Mouse (Mus musculus): ENCODE results near the gene Flot1.

Flot1 gene

GRCm38 (mm10) chr17:35822964-35823937, at the start of gene Flot1:
Gene Flot1, plus strand, starts transcription at chr17:35823230.
- DNase-seq (ENCODE audit: low spot score in 2 of 2), result peak in 1 of 2 experiments; percentile 84

DNA sequence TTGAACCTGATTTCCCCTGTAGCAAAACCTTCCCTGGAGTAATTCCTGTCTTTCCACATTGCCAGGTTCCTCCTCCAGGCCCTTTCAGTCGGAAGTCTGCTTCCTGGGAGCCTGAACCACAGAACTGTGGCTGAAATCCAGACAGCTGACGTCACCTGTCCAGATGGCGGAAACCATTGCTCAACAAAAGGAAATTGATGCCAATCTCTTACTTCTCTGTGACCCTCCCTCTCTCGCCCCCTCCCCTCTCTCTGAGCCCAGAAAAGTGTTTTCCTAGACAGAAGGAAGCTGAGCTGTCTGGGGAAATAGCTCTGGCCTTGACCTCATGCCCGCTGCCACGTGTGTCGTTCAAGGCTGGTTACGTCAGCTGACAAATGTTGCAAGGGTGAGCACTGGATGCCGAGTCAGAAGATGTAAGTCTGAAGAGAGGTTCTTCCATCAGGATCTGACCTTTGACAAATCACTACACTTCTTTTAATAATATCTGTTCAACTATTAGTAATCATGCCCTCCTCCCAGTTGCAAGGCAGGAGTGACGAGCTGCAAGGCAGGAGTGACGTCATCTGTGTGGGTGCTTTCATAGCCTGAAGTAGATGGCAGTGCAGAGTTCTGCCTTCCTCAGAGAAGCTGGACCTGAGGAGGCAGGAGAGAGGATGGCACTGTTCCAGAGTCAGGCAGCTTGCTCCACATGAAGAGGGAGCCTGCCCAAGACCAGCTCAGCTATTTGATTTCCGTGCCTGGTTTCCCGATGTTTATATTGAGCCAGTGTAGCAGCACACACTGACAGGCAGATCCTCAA, 46.0 kb upstream of the Flot1 start:
- DNase-seq (ENCODE audit: low spot score in 2 of 2), result peak; percentile 55 to 84

- no peak for DNase-seq (ENCODE audit: low spot score in 2 of 2)
These were observed 44.1 kb upstream of the Flot1 start for GRCm38 (mm10) chr17:35778965-35779364.

- DNase-seq (ENCODE audit: low spot score in 2 of 2), result no peak
These were observed 43.4 kb upstream of the Flot1 start for GRCm38 (mm10) chr17:35779466-35780205.

- no peak for DNase-seq (ENCODE audit: low spot score in 2 of 2)
These were observed 42.7 kb upstream of the Flot1 start for GRCm38 (mm10) chr17:35780362-35780761.

- DNase-seq (ENCODE audit: low spot score in 2 of 2), result no peak
These were observed 40.6 kb upstream of the Flot1 start for GRCm38 (mm10) chr17:35782398-35782797.

DNA sequence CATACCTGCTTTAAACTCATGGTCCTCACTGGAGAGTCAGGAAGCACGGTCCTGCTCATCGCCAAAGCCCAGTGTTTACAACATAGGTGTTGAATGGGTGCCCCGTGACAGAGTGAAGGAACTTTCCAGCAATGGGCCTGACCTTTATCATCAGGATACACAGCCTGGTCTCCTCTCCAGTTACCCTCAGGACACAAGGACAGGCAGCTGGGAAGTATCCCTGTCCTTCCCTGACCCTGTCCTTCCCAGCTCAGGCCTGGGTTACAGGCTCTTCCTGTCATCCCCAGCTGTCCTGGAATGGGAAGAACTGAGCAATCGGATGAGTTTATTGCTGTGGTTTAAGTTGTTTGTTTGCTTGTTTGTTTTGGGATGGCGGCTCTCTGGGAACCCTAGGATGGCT, 40.1 kb upstream of the Flot1 start:
- no peak for DNase-seq (ENCODE audit: low spot score in 2 of 2)

DNA sequence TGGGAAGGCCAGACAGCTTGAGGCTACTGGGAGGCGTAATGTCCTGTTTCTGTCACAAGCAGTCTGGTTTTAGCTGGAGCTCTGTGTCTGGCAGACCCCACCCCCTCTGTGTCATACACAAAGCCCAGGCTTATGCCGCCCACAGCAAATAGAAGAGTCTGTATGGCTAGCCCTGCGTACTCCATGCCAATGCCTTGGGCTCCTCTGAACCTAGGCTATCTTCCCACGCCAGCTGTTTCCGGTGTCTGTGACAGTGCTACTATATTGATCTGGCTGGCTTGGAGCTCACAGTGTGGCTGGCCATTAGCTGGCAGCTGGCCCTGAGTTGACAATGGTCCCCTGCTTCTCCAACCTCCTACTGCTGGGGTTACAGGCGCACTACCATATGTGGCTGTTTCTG, 39.1 kb upstream of the Flot1 start:
- DNase-seq (ENCODE audit: low spot score in 2 of 2), result peak in 1 of 2 experiments; percentile 22

GRCm38 (mm10) chr17:35785140-35785539, 37.9 kb upstream of the Flot1 start:
- no peak for DNase-seq (ENCODE audit: low spot score in 2 of 2)

- DNase-seq (ENCODE audit: low spot score in 2 of 2), result no peak
These were observed 35.5 kb upstream of the Flot1 start for GRCm38 (mm10) chr17:35787493-35787892.

- DNase-seq (ENCODE audit: low spot score in 2 of 2), result no peak
These were observed 35.0 kb upstream of the Flot1 start for GRCm38 (mm10) chr17:35788025-35788424.

- no peak for DNase-seq (ENCODE audit: low spot score in 2 of 2)
These were observed 32.1 kb upstream of the Flot1 start for GRCm38 (mm10) chr17:35790933-35791332.

GRCm38 (mm10) chr17:35792837-35793236, 30.2 kb upstream of the Flot1 start:
- no peak for DNase-seq (ENCODE audit: low spot score in 2 of 2)

DNA sequence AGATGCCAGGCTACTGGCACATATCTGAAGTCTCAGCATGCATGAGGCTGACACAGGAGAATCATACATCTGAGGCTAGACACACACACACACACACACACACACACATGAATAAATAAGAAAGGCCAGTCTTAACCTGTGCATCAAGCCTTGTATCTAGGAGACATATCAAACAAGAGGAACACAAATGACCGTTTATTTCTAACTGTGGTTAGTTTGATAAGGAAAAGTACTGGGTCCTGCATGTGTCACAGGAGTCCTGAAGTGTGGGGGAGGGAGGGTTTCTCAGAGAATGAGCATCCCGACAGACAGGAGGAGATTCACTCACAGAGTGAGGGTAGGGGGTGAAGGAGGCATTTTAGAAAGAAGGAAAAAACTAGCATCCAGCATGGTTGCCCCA, 27.9 kb upstream of the Flot1 start:
- no peak for DNase-seq (ENCODE audit: low spot score in 2 of 2)

- DNase-seq (ENCODE audit: low spot score in 2 of 2), result no peak
These were observed 27.4 kb upstream of the Flot1 start for GRCm38 (mm10) chr17:35795656-35796055.

DNA sequence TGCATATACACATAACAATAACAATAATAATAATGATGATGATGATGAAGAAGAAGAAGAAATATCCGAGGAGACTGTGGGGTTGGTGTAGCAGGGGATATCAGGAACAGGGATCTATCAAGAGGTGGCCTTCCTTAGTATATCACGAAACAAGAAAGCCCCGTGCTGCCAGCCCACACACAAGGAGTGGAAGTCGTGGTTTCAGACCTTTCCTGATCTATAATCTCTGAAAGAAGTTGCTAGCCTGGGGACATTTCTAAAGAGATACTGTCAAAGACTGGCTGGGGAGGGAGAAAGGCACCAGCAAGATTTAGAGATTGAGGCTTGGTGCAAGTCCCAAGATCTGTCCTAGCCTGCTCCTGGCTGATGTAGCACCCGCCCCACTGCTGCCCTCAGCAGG, 26.2 kb upstream of the Flot1 start:
- DNase-seq (ENCODE audit: low spot score in 2 of 2), result no peak

- no peak for DNase-seq (ENCODE audit: low spot score in 2 of 2)
These were observed 22.1 kb upstream of the Flot1 start for GRCm38 (mm10) chr17:35800905-35801304.

DNA sequence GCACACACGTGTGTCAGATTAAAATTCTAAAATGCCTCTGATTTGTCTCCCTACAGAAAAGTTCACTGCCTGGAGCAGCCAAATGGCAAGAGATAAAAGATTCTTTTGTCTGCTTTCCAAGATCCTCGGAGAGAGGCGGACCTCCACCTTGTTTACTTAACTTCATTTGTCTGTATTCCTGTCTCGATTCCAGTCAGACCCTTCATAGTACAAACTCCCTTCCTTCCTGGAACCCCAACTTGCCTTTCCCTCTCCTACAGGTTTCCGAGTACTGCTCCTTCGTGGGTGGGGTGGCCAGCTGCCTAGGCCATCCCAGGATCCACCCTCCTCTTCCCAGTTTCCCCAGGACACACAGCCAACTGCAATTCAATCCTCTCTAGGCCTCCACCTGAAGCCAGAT, 20.0 kb upstream of the Flot1 start:
- DNase-seq (ENCODE audit: low spot score in 2 of 2), result no peak

DNA sequence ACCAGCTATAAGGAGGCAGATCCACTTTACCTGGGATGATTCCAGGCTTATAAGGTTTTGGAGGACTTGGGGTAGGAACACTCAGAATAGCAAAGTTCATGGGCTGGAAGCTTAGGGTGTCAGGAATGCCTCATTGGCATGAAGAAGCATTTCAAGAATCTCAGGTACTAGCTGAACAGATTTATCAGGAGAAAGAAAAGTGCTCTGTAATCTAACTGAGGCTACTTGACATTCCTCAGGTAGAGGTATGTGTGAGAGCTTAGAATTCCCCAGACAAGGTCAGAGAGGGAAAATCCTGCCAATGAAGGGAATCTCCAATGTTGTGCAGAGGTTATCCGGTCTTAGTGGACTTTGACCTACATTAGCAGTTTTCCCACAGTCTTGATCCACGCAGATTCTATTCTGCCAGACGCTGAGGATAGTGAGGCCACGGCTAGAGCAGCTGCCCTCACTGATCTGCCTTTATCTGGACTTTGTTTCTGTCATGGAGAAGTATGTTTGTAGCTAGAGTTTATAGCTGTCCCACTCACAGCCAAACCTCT, 19.1 kb upstream of the Flot1 start:
- no peak for DNase-seq (ENCODE audit: low spot score in 2 of 2)

- no peak for DNase-seq (ENCODE audit: low spot score in 2 of 2)
These were observed 15.0 kb upstream of the Flot1 start for GRCm38 (mm10) chr17:35808073-35808472.

DNA sequence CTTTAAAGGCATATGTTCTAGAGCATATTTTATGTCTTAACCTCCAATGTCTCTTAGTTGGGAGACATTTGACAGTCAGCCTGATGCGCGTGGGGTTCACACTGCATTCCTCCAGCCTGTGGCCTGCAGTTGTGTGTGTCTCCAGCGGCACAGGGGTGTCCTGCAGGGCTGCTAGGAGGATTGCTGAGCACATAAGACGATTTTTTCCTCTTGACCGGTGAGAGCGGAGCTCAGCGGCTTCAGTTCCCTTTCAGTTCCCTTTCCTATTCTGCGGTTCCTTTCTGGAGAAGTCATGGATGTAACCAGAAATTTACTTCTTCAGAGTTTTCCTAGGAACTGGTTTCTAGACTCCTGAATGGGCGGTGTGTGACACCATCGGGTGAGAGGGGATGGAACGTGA, 13.6 kb upstream of the Flot1 start:
- DNase-seq (ENCODE audit: low spot score in 2 of 2), result no peak

Data from left cerebral cortex, adult 9 months (tissue).